Mouse (Mus musculus) gastrocnemius, adult 18-20 months (tissue): ENCODE results near the gene Gabra5. TPM values are rescaled to one million over a fixed set of nuclear protein-coding genes. Genes with fewer than 3 reads are reported as not detected.

Experiments used
- DNase-seq: peaks from one replicate; pipeline ENCODE4 v3.0.0; 2021; ENCODE audit warnings: low spot score
- total RNA-seq, 2 experiments: library from RNA; stranded (reverse); gene quantifications; 2 replicates each; pipeline ENCODE4 v1.2.3; 2021

Gabra5 gene
- total RNA-seq, 2 experiments from 2014 or later: not detected

- DNase-seq: no peak
These were observed 123.1 kb downstream of the Gabra5 start, which contains the start of gene Gabrg3 for GRCm38 (mm10) chr7:57386517-57387340. Gabrg3 (minus strand) TSS chr7:57387188.

GRCm38 (mm10) chr7:57384112-57384511 lies 125.7 kb downstream of the Gabra5 start:
- DNase-seq: no peak

- no peak for DNase-seq
These were observed 143.9 kb downstream of the Gabra5 start for GRCm38 (mm10) chr7:57366013-57366390.

GRCm38 (mm10) chr7:57365134-57366012 lies 144.5 kb downstream of the Gabra5 start:
- DNase-seq: no peak

GRCm38 (mm10) chr7:57363812-57364211 lies 146.0 kb downstream of the Gabra5 start:
- DNase-seq: no peak

GRCm38 (mm10) chr7:57357871-57358540 lies 151.9 kb downstream of the Gabra5 start:
- no peak for DNase-seq

Other genes with a start within 250 kb of the Gabra5 start
- not detected for gene Gabrg3, start 122.9 kb downstream of the Gabra5 start, total RNA-seq
- gene Gabrb3, start 90.4 kb downstream of the Gabra5 start, total RNA-seq: not detected